Mouse (Mus musculus) mouse trophoblast stem cell (cell line): Measurements from ENCODE around the gene Git1.

Experiments used
- in situ Hi-C, 2 experiments: fragments of 300-500 bp; cut with MseI, MboI; formaldehyde crosslinking; loops; 2 replicates in 1 of 2; 3 replicates in 1 of 2; pipeline ENCODE4 v1.15.1; 2025

The Git1 gene

DNA sequence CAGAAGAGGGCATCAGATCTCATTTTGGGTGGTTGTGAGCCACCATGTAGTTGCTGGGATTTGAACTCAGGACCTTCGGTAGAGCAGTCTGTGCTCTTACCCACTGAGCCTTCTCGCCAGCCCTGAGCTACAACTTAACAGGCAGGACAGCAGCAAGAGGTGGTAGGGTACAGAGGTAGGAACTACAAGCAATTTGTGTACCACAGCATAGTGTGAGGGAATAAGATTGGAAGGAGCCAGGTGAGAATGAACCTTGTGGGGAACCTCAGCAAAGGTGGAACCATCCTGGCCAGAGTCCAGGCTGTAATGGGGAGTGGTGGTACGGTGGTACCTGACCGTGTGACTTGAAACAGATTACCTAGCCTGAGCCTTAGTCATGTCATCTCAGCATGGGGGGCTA lies 8.6 kb downstream of the Git1 start:
- in situ Hi-C loops = no loop called here

- in situ Hi-C loops = no loop called here
Measured at GRCm38 (mm10) chr11:77502481-77502880, 9.1 kb downstream of the Git1 start.

DNA sequence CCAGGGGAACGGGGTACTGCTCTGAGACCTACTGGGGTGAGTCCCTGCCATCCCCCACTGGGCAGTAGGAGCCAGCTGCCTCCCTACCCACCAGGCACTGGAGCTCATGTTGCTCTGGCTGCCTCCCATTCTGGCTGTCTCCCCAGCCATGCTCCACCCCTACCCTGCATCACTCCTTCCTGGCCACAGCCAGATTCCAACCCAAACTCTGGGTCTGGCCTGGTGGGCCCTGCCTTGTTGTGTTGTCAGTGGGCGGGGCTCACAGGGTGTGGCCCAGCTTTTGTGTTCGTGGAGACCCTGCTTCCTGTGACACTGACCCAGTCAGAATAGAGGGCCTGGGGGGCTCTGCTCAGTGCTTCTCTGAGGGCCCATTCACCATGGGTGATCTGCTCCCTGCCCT lies 10.1 kb downstream of the Git1 start:
- in situ Hi-C loops = no loop called here

- in situ Hi-C loops = no loop called here
Measured at GRCm38 (mm10) chr11:77504377-77504776, 11.0 kb downstream of the Git1 start.

GRCm38 (mm10) chr11:77505291-77505980 lies 12.1 kb downstream of the Git1 start:
- in situ Hi-C loops = no loop called here

DNA sequence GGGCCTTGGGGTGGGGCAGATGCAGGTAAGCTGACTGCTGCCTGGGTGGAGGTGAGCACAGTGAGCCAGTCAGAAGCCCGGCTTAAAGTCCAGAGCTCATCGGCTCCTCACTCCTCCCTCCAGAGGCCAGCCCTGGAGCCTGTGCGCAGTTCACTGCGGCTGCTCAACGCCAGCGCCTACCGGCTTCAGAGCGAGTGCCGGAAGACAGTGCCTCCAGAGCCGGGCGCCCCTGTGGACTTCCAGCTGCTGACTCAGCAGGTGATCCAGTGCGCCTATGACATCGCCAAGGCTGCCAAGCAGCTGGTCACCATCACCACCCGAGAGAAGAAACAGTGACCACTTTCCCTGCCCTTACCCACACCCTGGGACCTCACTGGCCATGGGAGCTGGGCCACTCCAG lies 12.9 kb downstream of the Git1 start:
- in situ Hi-C loops = no loop called here

GRCm38 (mm10) chr11:77506941-77507340 lies 13.6 kb downstream of the Git1 start:
- in situ Hi-C loops = no loop called here

DNA sequence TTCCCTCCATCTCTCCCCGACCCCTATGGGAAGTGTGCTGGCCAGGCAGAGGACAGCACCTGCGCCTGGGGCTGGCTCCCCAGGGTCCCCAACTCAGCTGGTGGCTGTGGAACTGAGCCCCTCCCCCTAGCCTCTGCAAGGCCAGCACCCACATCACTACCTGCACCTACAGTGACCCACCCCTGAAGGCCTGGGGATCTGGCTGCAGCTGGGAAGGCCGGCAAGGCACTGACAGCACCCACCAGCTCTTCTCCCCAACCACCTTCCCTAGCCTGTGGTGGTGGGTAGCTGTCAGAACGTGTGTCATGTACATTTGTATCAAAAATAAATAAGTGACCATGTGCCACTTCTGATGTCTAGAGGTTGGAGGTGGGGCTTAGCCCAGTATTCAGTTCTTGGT lies 14.1 kb downstream of the Git1 start:
- in situ Hi-C loops = no loop called here

DNA sequence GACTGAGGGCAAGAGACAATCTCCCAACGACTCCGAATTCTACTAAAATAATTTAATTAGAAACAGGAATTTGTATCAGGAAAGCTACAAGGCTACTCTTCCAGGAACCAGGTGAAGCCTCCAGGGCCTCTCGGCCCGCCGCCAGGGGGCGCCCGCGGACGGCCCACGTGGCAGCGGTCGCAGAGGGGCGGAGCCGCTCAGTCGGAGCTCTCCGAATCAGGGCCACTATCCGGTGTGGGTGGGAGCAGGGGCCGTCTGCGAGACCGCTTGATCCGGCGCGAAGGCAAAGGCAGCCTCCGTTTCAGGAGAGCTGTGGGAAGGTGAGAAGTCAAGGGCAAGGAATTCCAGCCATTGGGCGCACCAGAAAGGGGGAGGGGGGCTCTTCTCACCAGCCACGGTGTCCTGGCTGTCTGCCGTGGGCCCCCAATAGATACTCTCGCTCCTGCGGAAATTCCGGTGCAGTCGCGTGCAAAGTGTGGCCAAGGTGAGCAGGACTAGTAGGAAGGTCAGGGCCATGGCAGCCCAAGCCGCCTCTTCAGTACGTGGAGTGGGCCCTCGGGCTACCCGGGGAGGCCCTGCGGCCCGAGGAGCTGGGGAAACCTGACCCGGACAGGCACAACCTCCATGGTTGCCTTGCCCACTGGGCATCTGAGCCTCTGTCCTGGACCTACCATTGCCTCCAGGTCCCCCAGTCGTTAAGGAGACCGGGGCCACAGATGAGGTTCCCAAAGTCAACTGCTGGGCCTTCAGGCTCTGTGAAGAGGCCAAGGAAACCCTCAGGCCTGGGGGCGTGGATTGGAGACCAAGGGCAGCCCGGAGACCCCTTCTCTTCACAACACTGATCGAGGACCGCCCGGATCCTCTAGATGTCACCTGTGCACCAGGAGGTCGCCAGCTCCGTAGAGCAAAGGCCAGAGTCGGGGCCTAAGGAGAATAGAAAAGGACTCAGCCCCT lies 15.0 kb downstream of the Git1 start:
- in situ Hi-C loops = no loop called here

DNA sequence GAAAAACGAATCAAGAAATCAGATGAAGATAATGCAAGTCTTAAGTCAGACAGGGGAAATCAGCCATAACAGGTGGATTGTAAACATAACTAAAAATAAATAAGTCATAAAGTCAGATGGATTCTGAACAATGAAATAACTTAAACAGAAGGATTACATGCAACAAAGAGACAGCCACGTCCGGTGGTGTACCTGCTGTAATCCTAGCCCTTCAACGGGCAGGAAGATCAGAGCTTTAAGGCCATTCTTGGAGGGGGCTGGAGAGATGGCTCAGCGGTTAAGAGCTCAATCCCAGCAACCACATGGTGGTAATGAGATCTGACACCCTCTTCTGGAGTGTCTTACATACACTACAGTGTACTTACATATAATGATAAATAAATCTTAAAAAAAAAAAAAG lies 18.0 kb downstream of the Git1 start:
- in situ Hi-C loops = no loop called here

DNA sequence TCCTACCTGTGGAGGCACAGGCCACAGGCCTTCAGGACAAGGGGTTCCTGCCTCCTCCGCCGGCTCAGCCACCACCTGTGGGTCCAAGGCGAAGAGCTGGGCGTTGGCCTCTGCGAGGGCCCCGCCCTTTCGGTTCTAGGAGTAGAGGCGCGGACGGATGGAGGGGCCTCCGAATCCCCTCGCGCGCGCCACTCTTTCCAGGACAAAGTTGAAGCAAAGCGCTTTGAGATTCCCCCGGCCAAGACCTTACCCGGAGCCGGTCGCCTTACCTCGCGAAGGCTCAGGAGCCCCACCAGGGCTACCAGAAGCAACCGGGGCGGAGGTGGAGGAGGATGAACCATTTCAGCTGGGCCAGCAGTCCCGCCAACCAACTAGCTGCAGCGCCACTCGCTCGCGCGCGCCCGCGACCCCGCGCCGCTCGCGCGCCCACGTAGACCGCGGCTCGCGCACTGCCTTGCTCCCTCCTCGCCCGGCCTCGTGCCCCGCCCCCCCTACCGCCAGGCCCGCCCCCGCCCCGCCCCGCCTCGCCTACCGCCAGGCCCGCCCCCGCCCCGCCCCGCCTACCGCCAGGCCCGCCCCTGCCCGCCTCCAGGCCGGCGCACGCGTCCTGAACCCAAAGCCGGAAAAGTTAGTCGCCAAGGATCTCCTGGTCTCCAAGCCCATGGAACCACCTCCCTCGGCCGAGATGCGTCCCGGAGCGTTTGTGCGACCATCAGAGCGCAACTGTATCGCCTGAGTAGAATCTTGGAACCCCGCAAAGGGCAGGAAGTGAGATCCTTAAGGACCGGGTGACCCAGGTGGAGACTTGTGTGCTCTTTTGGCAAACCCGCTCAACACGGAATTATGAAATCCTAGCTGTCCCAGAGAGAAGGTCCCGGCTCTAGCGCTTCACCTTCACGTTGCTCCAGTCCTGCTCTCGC lies 19.8 kb downstream of the Git1 start:
- in situ Hi-C loops = no loop called here

- in situ Hi-C loops = no loop called here
Measured at GRCm38 (mm10) chr11:77513811-77514170, 20.4 kb downstream of the Git1 start.

- in situ Hi-C loops = no loop called here
Measured at GRCm38 (mm10) chr11:77514281-77514831, 21.0 kb downstream of the Git1 start.

DNA sequence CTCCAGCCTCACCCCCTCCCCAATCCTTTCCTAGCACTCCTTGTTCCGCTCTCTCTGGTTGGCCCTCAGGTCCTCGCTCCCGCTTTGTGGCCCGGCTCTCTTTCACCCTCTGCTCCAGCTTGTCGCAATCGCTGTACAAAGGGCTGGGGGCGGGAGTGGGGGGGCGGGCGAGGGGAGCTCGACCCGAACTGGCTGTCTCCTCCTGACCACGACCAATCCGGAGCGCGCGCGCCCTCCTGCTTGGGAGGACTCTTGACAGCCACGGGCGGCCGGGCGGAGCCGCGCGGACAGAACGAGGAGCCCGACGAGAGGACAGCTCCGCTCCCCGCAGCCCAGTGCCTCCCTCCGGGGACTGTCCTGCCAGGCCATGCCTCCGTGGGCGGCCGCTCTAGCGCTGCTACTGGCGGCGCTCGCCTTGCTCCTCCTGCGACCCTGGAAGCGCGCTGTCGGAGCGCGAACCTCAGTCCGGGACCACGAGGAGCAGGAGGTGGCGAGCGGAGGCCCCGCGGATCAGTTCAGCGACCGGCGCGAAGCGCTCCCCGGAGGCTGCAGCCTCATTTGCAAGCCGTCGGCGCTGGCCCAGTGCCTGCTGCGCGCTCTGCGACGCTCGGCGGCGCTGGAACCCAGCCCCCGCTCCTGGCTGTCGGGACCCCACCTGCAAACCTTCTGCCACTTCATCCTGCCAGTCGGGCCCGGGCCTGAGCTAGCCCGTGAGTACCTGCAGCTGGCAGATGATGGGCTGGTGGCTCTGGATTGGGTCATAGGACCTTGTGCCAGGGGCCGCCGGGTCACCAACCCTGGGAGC lies 21.7 kb downstream of the Git1 start, which contains the start of gene Abhd15:
Abhd15 (plus strand) TSS at position 290 of the 805 bp plus-strand sequence.
- in situ Hi-C loops = no loop called here

DNA sequence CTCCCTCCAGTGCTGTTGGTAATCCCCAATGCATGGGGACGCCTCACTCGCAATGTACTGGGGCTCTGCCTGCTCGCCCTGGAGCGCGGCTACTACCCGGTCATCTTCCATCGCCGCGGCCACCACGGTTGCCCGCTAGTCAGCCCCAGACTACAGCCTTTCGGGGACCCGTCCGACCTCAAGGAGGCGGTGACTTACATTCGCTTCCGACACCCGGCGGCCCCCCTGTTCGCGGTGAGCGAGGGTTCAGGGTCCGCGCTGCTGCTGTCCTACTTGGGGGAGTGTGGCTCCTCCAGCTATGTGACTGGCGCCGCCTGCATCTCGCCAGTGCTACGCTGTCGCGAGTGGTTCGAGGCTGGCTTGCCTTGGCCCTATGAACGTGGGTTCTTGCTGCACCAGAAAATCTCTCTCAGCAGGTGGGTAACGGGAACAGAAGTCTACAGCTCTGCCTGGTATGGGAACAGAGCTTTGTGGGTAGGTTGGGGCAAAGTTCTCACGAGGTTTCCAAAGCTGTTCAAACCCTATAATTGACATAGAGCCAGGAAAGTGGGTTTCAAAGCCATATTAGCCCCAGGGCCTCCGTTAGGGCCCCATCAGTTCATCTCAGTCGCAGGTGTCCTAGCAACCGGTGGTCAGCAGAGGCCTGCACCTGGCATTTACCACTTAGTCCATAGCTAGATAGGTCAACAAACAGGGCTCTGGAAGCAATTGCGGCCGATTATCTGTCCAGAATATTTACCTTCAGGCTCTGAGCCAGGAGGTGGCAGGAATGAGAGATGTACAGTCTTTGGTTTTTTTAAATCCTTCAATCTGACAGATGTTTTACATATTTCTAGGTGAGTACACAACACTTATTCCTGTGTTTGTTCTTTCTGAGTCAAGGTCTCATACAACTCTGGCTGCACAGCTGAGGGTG lies 22.5 kb downstream of the Git1 start, which contains the start of gene Trp53i13:
Trp53i13 (minus strand) TSS at position 344 of the 916 bp plus-strand sequence.
- in situ Hi-C loops = no loop called here

- in situ Hi-C loops = no loop called here
Measured at GRCm38 (mm10) chr11:77516553-77517425, 23.4 kb downstream of the Git1 start.

DNA sequence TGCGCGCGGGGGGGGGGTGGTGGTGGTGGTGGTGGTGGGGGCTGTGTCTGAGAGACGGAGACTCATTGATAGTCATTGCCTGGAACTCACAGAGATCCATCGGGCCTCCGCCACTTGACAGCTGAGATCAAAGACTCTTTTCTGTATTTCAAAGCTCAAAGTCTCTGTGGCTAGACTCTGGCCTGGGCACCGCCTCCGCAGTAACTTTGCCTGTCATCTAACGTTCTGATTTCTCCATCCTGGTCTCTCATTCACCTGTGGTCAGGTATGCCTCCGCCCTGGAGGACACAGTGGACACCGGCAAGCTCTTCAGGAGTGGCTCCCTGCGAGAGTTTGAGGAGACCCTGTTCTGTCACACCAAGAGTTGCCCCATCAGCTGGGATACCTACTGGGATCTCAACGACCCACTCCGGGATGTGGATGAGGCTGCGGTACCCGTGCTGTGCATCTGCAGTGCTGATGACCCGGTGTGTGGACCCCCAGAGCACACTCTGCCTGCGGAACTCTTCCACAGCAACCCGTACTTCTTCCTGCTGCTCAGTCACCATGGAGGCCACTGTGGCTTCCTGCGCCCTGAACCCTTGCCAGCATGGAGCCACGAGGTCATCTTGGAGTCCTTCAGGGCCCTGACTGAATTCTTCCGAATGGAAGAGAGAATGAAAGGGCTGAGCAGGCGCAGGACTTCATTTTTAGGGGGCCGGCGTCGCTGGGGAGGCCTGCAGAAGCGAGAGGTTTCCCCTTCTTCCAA lies 24.9 kb downstream of the Git1 start:
- in situ Hi-C loops = no loop called here

- in situ Hi-C loops = no loop called here
Measured at GRCm38 (mm10) chr11:77519043-77519442, 25.7 kb downstream of the Git1 start, which contains the start of gene Gm10392. Gm10392 (minus strand) TSS chr11:77519198.
